ENCODE assay signal across 12 mouse cellular contexts in genomic region chr16:86261612-86262011, GRCm38 (mm10).
DNase-seq lines count a peak whose midpoint lies in the region; ATAC-seq and TF ChIP-seq lines count a peak whose summit lies in the region.
"Had no signal": no experiment of that assay in that cellular context is flagged by ENCODE, and none has a peak within 500 bp of the region (broad histone marks: within the 10 kb centered on the region; RNA-seq: fewer than 3 reads in every experiment).

No protein-coding gene starts in this region.

- no peak overlapping the region for H3K9ac ChIP-seq in hindbrain, postnatal 0 days (replicated peaks; ENCODE audit: low read length)
- no peak overlapping the region for H3K9ac ChIP-seq in hindbrain, embryonic 13.5 days
- no peak overlapping the region for H3K9ac ChIP-seq in neural tube, embryonic 11.5 days (ENCODE audit: low read length)
- no peak overlapping the region for H3K9ac ChIP-seq in neural tube, embryonic 15.5 days (replicated peaks)
- H3K9ac ChIP-seq: liver, embryonic 15.5 days; stomach, embryonic 15.5 days had no signal

- H3K27me3 ChIP-seq in hindbrain, postnatal 0 days (ENCODE audit: insufficient read depth, low read length) = no peaks in the 10 kb centered on the region
- no peaks in the 10 kb centered on the region for H3K27me3 ChIP-seq in hindbrain, embryonic 13.5 days
- H3K27me3 ChIP-seq in neural tube, embryonic 11.5 days (ENCODE audit: control insufficient read depth, insufficient read depth, low read length) = no peaks in the 10 kb centered on the region
- H3K27me3 ChIP-seq in neural tube, embryonic 15.5 days (replicated peaks) = no peaks in the 10 kb centered on the region
- H3K27me3 ChIP-seq: liver, embryonic 15.5 days; stomach, embryonic 15.5 days had no signal

- ATAC-seq in hindbrain, postnatal 0 days = no peak
- no peak for ATAC-seq in hindbrain, embryonic 13.5 days (ENCODE audit: low FRiP score)
- ATAC-seq in neural tube, embryonic 11.5 days (ENCODE audit: insufficient read depth, low FRiP score, low TSS enrichment) = no peak
- ATAC-seq in neural tube, embryonic 15.5 days (ENCODE audit: low FRiP score) = no peak

- DNase-seq in adrenal gland, adult (ENCODE audit: inconsistent age in 2 of 2, low spot score in 1 of 2) = peak; percentile 16 to 63
- no peak for DNase-seq in adrenal gland, postnatal 4 days (ENCODE audit: low spot score in 2 of 2)
- DNase-seq in hindbrain, postnatal 0 days (ENCODE audit: low spot score) = peak; percentile 13
- peak; percentile 10 for DNase-seq in neural tube, embryonic 11.5 days (ENCODE audit: low spot score)
- peak; percentile 7 for DNase-seq in skeletal muscle tissue, adult 2 months (ENCODE audit: low read depth, low spot score)
- DNase-seq in left cerebral cortex, postnatal 36 days (ENCODE audit: low spot score in 2 of 2) = no peak
- DNase-seq: cerebellum, postnatal 36 days; gastrocnemius, postnatal 36 days had no signal

- no peaks in the 10 kb centered on the region for H3K4me1 ChIP-seq in hindbrain, postnatal 0 days (ENCODE audit: insufficient read depth, low read length)
- no peaks in the 10 kb centered on the region; the same call in 1 of the 2 replicates for H3K4me1 ChIP-seq in hindbrain, embryonic 13.5 days (replicated peaks)
- H3K4me1 ChIP-seq in neural tube, embryonic 11.5 days (ENCODE audit: control insufficient read depth, insufficient read depth, low read length) = no peaks in the 10 kb centered on the region
- H3K4me1 ChIP-seq in neural tube, embryonic 15.5 days = no peaks in the 10 kb centered on the region
- H3K4me1 ChIP-seq: liver, embryonic 15.5 days; stomach, embryonic 15.5 days had no signal

- no peak overlapping the region for H3K4me3 ChIP-seq in hindbrain, postnatal 0 days (ENCODE audit: low read length)
- no peak overlapping the region for H3K4me3 ChIP-seq in hindbrain, embryonic 13.5 days
- H3K4me3 ChIP-seq in neural tube, embryonic 11.5 days (ENCODE audit: low read depth, low read length) = no peak overlapping the region
- H3K4me3 ChIP-seq in neural tube, embryonic 15.5 days (replicated peaks) = no peak overlapping the region
- H3K4me3 ChIP-seq: liver, embryonic 15.5 days; stomach, embryonic 15.5 days had no signal

- TF ChIP-seq CTCF in hindbrain, postnatal 0 days (IDR thresholded peaks at IDR 0.05; ENCODE audit: low read depth) = no peak

- intact Hi-C loops in left cerebral cortex, postnatal 36 days (cut with DNase I) = no loop called here

- no peak overlapping the region for H3K4me2 ChIP-seq in hindbrain, postnatal 0 days (ENCODE audit: low read depth, low read length)
- no peak overlapping the region for H3K4me2 ChIP-seq in hindbrain, embryonic 13.5 days
- no peak overlapping the region for H3K4me2 ChIP-seq in neural tube, embryonic 11.5 days (ENCODE audit: low read depth)
- no peak overlapping the region for H3K4me2 ChIP-seq in neural tube, embryonic 15.5 days
- H3K4me2 ChIP-seq: liver, embryonic 15.5 days; stomach, embryonic 15.5 days had no signal

- 51% methylated on average over 8 of the region's 8 CpGs for WGBS in hindbrain, postnatal 0 days
- 61% methylated on average over 8 of the region's 8 CpGs for WGBS in hindbrain, embryonic 13.5 days
- WGBS in neural tube, embryonic 11.5 days = 78% methylated on average over 8 of the region's 8 CpGs
- 67% methylated on average over 8 of the region's 8 CpGs for WGBS in neural tube, embryonic 15.5 days

- H3K36me3 ChIP-seq in hindbrain, postnatal 0 days (ENCODE audit: insufficient read depth, low read length) = no peaks in the 10 kb centered on the region
- no peaks in the 10 kb centered on the region for H3K36me3 ChIP-seq in hindbrain, embryonic 13.5 days
- no peaks in the 10 kb centered on the region for H3K36me3 ChIP-seq in neural tube, embryonic 11.5 days (ENCODE audit: control insufficient read depth, insufficient read depth, low read length)
- no peaks in the 10 kb centered on the region for H3K36me3 ChIP-seq in neural tube, embryonic 15.5 days
- H3K36me3 ChIP-seq: liver, embryonic 15.5 days; stomach, embryonic 15.5 days had no signal

- H3K27ac ChIP-seq in hindbrain, postnatal 0 days = no peak overlapping the region
- H3K27ac ChIP-seq in hindbrain, embryonic 13.5 days = no peak overlapping the region
- H3K27ac ChIP-seq in neural tube, embryonic 11.5 days (ENCODE audit: low read depth, low read length) = no peak overlapping the region
- no peak overlapping the region for H3K27ac ChIP-seq in neural tube, embryonic 15.5 days (replicated peaks)
- H3K27ac ChIP-seq: liver, embryonic 15.5 days; stomach, embryonic 15.5 days had no signal

- H3K9me3 ChIP-seq in hindbrain, postnatal 0 days (ENCODE audit: low read length) = no peaks in the 10 kb centered on the region
- H3K9me3 ChIP-seq in hindbrain, embryonic 13.5 days = no peaks in the 10 kb centered on the region
- H3K9me3 ChIP-seq in neural tube, embryonic 11.5 days (ENCODE audit: control insufficient read depth, low read length) = no peaks in the 10 kb centered on the region
- H3K9me3 ChIP-seq in neural tube, embryonic 15.5 days (replicated peaks) = no peaks in the 10 kb centered on the region
- H3K9me3 ChIP-seq: liver, embryonic 15.5 days; stomach, embryonic 15.5 days had no signal

Comparison
In these comparisons a context has a peak if more than half of its experiments do, and no peak if none do; other contexts are left out.
1. DNase-seq: peak in adrenal gland, adult (2 of 2), hindbrain, postnatal 0 days (single experiment), neural tube, embryonic 11.5 days (single experiment) and skeletal muscle tissue, adult 2 months (single experiment); none in adrenal gland, postnatal 4 days (0 of 2) and left cerebral cortex, postnatal 36 days (0 of 2).